Mouse (Mus musculus): ENCODE results near the gene Psg27. TPM values are rescaled to one million over a fixed set of nuclear protein-coding genes. Genes with fewer than 3 reads are reported as not detected.

The Psg27 gene
- polyA plus RNA-seq, 1 experiment from 2014 or later, result not detected

DNA sequence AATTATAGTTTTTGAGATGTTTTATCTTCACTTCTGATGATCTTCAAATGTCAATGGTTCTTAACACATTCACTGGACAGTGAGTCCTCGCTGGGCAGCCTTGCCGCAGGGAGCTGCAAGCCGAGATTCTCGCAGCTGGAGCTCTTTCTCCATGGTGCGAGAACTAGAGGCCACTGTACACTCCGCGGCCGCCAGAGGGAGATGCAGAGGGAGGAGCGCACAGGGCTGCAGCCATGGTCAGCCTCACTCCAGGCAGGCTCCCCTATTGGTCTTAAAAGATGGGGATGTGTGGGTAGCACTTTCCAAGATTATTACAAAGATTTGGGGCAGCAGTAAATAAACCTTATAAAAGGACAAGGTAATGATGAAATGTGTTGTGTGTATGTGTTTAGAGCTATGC is 55.6 kb downstream of the Psg27 start:
- Histone ChIP-seq H3K36me3 (ENCODE audit: control insufficient read depth, insufficient read depth, low read length) (no peaks in the 10 kb centered on the region), H3K4me3 (ENCODE audit: low read depth, low read length) (no peak overlapping the region), H3K27ac (ENCODE audit: low read length) (no peak overlapping the region), H3K9me3 (ENCODE audit: control insufficient read depth, low read depth, low read length) (no peaks in the 10 kb centered on the region), H3K27me3 (ENCODE audit: control insufficient read depth, insufficient read depth, low read length) (no peaks in the 10 kb centered on the region), H3K4me1 (ENCODE audit: control insufficient read depth, insufficient read depth, low read length) (no peaks in the 10 kb centered on the region), H3K4me2 (replicated peaks; ENCODE audit: low read depth, low read length) (no peak overlapping the region), H3K9ac (replicated peaks; ENCODE audit: low read depth, low read length) (no peak overlapping the region)
- no peak; the same call in 1 of the 2 replicates for ATAC-seq (ENCODE audit: insufficient number of reproducible peaks, insufficient read depth, low FRiP score, low read depth)
- WGBS, result 19% methylated on average over 9 of the region's 9 CpGs

Other genes with a start within 250 kb of the Psg27 start
- gene Psg18, start 212.3 kb downstream of the Psg27 start, polyA plus RNA-seq (2014; fragmentation: Nextera tagmentation; extraction: Ambion mirVana), result not detected in 2 replicates
- gene Psg28, start 135.3 kb downstream of the Psg27 start, polyA plus RNA-seq (2014; fragmentation: Nextera tagmentation; extraction: Ambion mirVana), result not detected in 2 replicates
- not detected in 2 replicates for gene Psg26, start 83.1 kb downstream of the Psg27 start, polyA plus RNA-seq (2014; fragmentation: Nextera tagmentation; extraction: Ambion mirVana)
- gene Psg25, start 35.0 kb downstream of the Psg27 start, polyA plus RNA-seq (2014; fragmentation: Nextera tagmentation; extraction: Ambion mirVana), result 0.10 and 0.25 TPM in 2 replicates
- gene Psg23, start 49.2 kb upstream of the Psg27 start, polyA plus RNA-seq (2014; fragmentation: Nextera tagmentation; extraction: Ambion mirVana), result not detected in 2 replicates
- gene Psg21, start 89.4 kb upstream of the Psg27 start, polyA plus RNA-seq (2014; fragmentation: Nextera tagmentation; extraction: Ambion mirVana), result not detected in 2 replicates
- gene Psg20, start 118.9 kb upstream of the Psg27 start, polyA plus RNA-seq (2014; fragmentation: Nextera tagmentation; extraction: Ambion mirVana), result not detected in 2 replicates
- gene Psg22, start 150.8 kb upstream of the Psg27 start, polyA plus RNA-seq (2014; fragmentation: Nextera tagmentation; extraction: Ambion mirVana), result not detected in 2 replicates
- not detected in 2 replicates for gene Psg19, start 231.2 kb upstream of the Psg27 start, polyA plus RNA-seq (2014; fragmentation: Nextera tagmentation; extraction: Ambion mirVana)